Mouse (Mus musculus) hindlimb bud, embryonic 11.5 days (tissue): ENCODE results near the gene Mettl8.
A peak's percentile ranks its signal among the peaks of the same experiment; 100 is the strongest.

Experiments used
- DNase-seq: peaks from one replicate; pipeline ENCODE4 v3.0.0-alpha.2; 2012; ENCODE audit warnings: low read depth, low spot score; ENCODE audit errors: extremely low spot score

The Mettl8 gene

GRCm38 (mm10) chr2:71055300-71056114 is at the start of gene Mettl8, which contains the start of gene Dcaf17:
Gene Mettl8, minus strand, starts transcription at chr2:71055583.
Gene Dcaf17, plus strand, starts transcription at chr2:71055328.
- peak; percentile 82 for DNase-seq

- DNase-seq, result no peak
Measured at GRCm38 (mm10) chr2:71104696-71105095, 49.3 kb upstream of the Mettl8 start.

GRCm38 (mm10) chr2:71103292-71103680 is 47.9 kb upstream of the Mettl8 start:
- DNase-seq, result no peak

- no peak for DNase-seq
Measured at GRCm38 (mm10) chr2:71102621-71103291, 47.4 kb upstream of the Mettl8 start.

- DNase-seq, result no peak
Measured at GRCm38 (mm10) chr2:71096170-71096569, 40.8 kb upstream of the Mettl8 start.

- DNase-seq, result no peak
Measured at GRCm38 (mm10) chr2:71090660-71091445, 35.5 kb upstream of the Mettl8 start.

- no peak for DNase-seq
Measured at GRCm38 (mm10) chr2:71089766-71090165, 34.4 kb upstream of the Mettl8 start.

- no peak for DNase-seq
Measured at GRCm38 (mm10) chr2:71083454-71084193, 28.2 kb upstream of the Mettl8 start.

GRCm38 (mm10) chr2:71082416-71082815 is 27.0 kb upstream of the Mettl8 start:
- DNase-seq, result no peak

- no peak for DNase-seq
Measured at GRCm38 (mm10) chr2:71073828-71074227, 18.4 kb upstream of the Mettl8 start.

GRCm38 (mm10) chr2:71073330-71073729 is 17.9 kb upstream of the Mettl8 start:
- no peak for DNase-seq

- DNase-seq, result no peak
Measured at GRCm38 (mm10) chr2:71071601-71072000, 16.2 kb upstream of the Mettl8 start.

GRCm38 (mm10) chr2:71056115-71056835 is 892 bp upstream of the Mettl8 start:
- peak; percentile 10 for DNase-seq

GRCm38 (mm10) chr2:71054716-71055115 is 667 bp downstream of the Mettl8 start:
- no peak for DNase-seq

- DNase-seq, result no peak
Measured at GRCm38 (mm10) chr2:71050511-71050910, 4.9 kb downstream of the Mettl8 start.

- no peak for DNase-seq
Measured at GRCm38 (mm10) chr2:71048896-71049295, 6.5 kb downstream of the Mettl8 start.

- DNase-seq, result no peak
Measured at GRCm38 (mm10) chr2:71046751-71047320, 8.5 kb downstream of the Mettl8 start.

GRCm38 (mm10) chr2:71046151-71046550 is 9.2 kb downstream of the Mettl8 start:
- DNase-seq, result no peak

GRCm38 (mm10) chr2:71039522-71040121 is 15.8 kb downstream of the Mettl8 start:
- DNase-seq, result no peak
